Mouse (Mus musculus): ENCODE results near the gene Gm15155. TPM values are rescaled to one million over a fixed set of nuclear protein-coding genes. Genes with fewer than 3 reads are reported as not detected.

The Gm15155 gene
- polyA plus RNA-seq, 1 experiment from 2014 or later, result not detected

Other genes with a start within 250 kb of the Gm15155 start
- 10.4 and 10.9 TPM in 2 replicates for gene Ptchd1, start 927 bp upstream of the Gm15155 start, polyA plus RNA-seq (2015; fragmentation: Nextera tagmentation; extraction: Ambion mirVana)